Mouse (Mus musculus) spleen, embryonic (tissue): ENCODE data around the gene Sarnp.

Experiments
- CTCF ChIA-PET: fragments of 350-600 bp; sonication (Branson Sonifier 250); formaldehyde crosslinking; loops from one replicate; lab custom pipeline; 2022; lab: Charles Lee

Sarnp gene

DNA sequence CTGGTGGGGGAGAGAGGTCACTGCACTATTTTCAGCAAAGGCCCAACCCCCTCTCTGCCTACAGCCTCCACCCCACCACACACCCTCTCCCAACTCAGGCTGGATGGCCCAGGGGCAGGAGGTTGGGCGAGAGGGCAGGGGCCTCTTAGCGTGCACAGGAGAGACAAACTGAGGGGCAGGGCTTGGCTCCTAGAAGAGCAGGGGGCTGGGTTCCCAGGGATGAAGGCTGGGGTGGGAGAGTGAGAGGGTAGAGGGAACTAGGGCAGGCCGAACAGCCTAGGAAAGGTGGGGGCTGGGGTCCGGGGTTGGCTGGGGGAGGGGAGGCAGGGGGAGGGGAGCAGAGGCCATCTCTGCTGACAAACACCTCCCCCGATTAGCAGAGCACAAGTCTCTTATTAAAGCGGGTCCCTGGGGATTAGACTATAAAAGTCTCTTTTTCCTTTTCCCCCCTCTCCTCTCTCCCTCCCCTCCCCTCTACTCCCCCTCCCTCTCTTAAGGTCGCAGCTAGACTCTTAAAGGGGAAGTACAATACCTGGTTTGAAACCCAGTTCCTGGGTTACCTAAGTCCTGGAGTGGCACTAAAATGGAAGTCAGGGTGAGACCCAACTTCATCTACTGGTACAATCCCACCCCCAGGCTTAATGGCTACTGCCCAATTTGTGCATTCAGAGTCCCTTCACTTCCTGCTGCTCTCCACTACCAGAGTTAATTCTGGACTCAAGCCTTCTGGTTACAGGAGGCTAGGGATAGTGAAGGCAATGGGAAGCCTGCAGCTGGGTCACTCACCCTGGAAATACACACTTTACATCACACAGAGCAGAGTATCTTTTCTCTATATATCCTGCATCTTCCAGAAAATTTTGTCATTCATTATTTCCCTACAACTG lies 72.1 kb downstream of the Sarnp start:
- CTCF ChIA-PET = interaction anchor here (0.5 kb wide), 1 partner anchor 392 kb away, joined by 4 read pairs; no protein-coding TSS in a partner anchor

GRCm38 (mm10) chr10:128889846-128890245 lies 72.7 kb downstream of the Sarnp start:
- CTCF ChIA-PET = interaction anchor here (0.5 kb wide), 1 partner anchor 392 kb away, joined by 4 read pairs; no protein-coding TSS in a partner anchor

GRCm38 (mm10) chr10:128890383-128891295 lies 73.5 kb downstream of the Sarnp start:
- CTCF ChIA-PET = interaction anchor here (0.8 kb wide), 1 partner anchor 11 kb away, joined by 3 read pairs; no protein-coding TSS in a partner anchor

DNA sequence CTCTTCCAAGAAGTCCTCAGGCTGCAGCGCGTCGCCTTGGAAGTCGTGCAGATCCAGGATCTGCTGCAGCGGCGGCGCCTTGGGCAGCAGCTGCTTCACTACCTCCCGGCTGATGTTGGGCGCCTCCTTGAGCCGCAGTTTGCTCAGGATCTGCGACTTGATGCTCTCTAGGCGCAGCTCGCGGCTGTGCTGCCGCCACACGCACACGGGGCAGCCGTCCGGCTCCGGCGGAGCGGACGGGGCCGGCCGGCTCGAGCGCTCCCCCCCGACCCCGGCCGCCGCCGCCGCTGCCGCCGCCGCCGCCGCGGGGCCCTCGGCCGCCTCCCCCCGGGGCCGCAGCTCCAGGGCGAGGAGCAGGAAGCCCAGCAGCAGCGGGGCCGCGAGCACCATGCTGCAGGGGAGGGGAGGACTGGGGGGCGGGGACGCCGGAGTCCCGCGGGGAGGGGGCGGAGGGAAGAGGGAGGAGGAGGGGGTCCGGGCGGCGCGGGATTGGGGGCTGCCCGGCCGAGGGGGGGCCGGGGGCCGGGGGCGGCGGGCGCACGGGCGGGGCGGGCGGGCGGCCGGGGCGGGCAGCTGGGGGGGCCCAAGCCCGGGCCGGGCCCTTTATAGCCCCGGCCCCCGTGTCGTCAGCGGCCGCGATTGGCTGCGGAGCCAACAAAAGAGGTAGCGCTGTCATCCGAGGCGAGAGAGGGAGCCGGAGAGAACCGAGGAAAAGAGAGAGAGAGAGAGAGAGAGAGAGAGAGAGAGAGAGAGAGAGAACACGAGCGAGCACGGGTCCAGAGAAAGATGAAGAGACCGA lies 74.4 kb downstream of the Sarnp start, which contains the start of gene Gdf11:
Gdf11 (minus strand) TSS at position 423 of the 799 bp plus-strand sequence.
- CTCF ChIA-PET = no interaction called here

DNA sequence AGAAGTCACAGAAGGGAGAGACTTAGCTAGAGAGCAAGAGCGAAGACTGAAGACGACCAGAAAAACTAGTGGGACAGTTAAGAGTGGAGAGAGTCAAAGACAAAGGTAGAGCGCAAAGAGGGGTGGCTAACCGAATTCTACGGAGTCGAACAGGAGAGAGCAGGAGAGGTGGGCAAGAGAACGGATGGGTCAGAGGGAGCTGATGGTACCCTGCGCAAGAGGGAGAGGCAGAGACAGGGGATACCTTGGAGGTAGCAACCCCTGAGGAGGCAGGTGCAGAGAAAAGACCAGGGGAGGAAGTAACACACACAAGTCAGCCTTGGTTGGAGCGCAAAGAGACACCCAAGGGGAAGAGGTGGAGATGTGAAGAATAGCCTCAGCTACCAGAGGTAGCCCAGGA lies 75.1 kb downstream of the Sarnp start:
- CTCF ChIA-PET = no interaction called here

DNA sequence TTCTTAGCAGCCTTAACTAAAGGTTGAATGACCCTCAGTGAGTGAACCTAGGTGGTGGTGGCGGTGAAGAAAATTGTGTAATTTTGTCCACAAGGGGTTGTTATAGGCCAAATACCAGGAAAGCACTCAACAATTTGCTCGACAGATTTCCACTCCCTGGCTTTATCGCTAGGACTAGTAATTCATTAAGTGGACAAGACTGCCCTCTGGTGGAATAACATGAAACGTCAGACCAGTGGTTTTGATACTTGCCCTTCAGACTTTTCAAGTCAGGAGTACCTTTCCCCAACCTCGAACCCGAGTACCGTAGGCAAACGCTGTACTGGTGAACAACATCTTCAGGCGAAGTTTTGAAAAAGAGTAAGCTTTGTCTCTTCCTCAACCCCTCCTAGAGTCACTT lies 78.3 kb downstream of the Sarnp start:
- CTCF ChIA-PET = interaction anchor here (0.5 to 1.8 kb wide), 4 partner anchors 19 to 165 kb away, joined by 3 to 5 read pairs (median 3); no protein-coding TSS in a partner anchor

- CTCF ChIA-PET = interaction anchor here (0.5 to 1.8 kb wide), 5 partner anchors 46 to 165 kb away, joined by 3 to 21 read pairs (median 3); no protein-coding TSS in a partner anchor
These were observed 79.0 kb downstream of the Sarnp start for GRCm38 (mm10) chr10:128895952-128896693.

- CTCF ChIA-PET = interaction anchor here (1.1 kb wide), 1 partner anchor 47 kb away, joined by 21 read pairs; no protein-coding TSS in a partner anchor
These were observed 79.7 kb downstream of the Sarnp start for GRCm38 (mm10) chr10:128896807-128897206.

DNA sequence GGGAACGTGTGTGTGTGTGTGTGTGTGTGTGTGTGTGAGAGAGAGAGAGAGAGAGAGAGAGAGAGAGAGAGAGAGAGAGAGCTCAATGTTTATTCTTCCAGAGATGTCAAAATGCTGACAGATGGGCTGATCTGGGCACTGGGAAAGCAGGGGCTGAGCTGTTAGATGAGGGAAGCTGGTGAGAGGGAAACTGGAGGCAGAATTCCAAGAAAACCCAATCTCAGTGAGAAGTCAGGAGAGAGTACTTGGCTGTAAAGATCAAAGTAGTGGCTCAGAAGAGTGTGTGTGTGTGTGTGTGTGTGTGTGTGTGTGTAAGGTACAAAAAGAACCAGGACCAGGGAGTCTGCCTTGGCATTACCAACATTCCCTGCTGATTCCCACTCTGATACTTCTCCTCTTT lies 80.4 kb downstream of the Sarnp start:
- CTCF ChIA-PET = no interaction called here

- CTCF ChIA-PET = no interaction called here
These were observed 82.8 kb downstream of the Sarnp start for GRCm38 (mm10) chr10:128899759-128900490.

GRCm38 (mm10) chr10:128900698-128901097 lies 83.6 kb downstream of the Sarnp start, which contains the start of gene Cd63:
Gene Cd63 (plus strand): TSS chr10:128900989.
- CTCF ChIA-PET = no interaction called here

DNA sequence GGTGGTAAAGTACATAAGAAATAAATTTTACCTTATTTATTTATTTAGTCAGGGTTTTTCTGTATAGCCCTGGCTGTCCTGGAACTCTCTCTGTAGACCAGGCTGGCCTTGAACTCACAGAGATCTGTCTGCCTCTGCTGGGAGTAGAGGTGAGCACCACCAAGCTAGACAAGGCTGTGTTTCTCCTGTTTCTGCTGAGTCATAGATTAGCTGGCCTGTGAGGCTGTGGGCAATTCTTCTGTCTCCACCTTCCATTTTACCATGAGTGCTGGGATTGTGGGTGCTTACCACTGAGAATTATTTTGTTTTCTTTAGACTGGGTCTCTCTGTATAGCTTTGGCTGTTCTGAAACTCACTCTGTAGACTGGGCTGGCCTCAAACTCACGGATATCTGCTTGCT lies 84.3 kb downstream of the Sarnp start:
- CTCF ChIA-PET = no interaction called here

DNA sequence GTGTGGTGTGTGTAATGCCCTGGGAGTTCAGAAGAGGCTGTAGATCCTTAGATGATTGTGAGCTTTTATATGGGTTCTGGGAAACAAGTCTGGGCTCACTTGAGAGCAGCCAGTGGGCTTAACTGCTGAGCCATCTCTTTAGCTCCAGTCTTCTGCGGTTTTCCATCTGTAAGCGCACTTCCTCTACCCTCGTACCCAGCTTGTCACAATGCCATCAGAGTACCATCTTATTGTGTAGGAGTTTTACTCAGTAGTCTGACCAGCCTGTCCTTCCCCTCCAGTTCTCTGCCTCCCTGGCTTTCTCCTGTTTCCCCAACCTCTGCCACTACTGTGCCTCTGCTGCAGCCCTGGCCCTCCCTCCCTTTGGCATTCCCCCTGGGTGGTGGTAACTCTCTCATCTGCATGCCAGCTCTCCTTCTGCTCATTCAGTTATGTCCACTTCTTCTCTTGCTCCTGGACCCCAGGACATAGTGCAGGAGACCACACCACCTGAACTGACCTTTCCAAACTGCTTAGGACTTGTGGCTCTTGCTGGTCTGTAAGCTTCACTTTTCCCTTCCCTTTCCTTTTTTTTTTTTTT lies 85.4 kb downstream of the Sarnp start:
- CTCF ChIA-PET = no interaction called here

DNA sequence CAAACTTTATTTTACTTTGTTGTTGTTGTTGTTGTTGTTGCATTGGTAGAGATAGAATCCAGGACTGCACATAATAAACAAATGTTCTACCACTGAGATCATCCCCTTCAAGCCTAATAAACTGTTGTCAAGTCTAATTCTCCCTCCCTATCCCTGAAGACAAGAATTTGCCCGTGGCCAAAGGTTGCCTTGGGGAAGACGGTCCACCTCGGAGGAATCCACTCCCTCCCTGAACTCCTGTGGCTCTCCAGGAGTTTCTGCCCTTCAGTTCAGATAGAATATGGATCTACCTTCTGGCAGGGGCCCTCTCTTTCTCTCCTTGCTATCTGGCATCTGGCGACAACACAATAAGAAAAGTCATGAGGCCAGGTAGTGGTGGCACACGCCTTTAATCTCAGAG lies 87.7 kb downstream of the Sarnp start:
- CTCF ChIA-PET = no interaction called here

DNA sequence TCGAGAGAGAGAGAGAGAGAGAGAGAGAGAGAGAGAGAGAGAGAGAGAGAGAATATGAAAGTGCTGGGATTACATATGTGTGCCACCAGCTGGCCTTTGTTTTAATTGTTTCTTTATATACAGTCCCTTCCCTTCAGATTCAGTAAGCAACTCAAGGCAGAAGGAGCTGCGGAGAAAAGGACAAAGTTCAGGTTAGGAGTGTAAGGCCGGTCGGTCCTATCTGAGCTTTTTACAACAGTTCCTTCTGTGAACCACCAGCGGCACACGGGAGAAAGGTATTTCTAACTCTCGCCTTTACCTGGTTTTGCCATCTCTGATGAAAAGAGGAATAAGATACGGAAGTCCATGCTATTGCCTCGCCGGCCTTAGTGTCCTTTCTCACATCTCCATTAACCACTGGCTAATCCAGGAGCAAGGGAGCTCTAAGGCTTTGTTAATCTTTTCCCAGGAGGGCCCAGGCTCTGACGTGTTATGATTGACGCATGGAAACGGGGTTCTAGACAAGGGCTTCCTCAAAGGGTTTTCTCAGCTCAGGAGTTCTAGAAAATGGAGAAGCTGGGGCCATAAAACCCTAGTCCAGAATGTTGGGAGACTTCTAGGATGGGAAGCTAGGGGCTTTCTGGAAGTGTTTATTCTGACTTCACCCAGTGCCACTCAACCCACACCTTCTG lies 91.8 kb downstream of the Sarnp start:
- CTCF ChIA-PET = no interaction called here

DNA sequence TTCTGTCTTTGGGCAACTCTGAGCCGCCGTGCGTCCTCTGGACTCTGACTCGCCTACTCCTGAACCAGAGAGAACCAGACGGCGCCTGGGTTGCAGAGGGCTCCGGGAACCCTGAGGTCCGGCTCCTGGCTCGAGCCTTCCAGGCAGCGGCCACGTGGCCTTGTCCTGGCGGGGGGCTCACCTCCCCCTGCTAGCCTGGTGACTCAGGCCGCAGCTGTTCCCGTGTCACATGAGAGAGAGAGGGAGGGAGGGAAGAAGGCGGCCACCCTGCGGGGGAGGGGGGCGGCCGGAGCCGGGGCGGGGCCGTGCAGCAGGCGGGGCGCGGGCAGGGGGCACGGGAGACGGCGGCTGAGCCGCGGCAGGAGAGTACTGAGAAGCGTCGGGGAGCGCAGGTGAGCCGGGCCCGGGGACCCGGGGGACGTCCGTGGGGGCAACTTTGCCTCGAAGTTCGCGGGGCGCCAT lies 92.5 kb downstream of the Sarnp start:
- CTCF ChIA-PET = no interaction called here

GRCm38 (mm10) chr10:128910066-128910841 lies 93.1 kb downstream of the Sarnp start:
- CTCF ChIA-PET = no interaction called here
